Mouse (Mus musculus) left cerebral cortex, adult 8-10 months (tissue): ENCODE data around the gene Camk2d. TPM values are rescaled to one million over a fixed set of nuclear protein-coding genes. Genes with fewer than 3 reads are reported as not detected.

Source experiments
- DNase-seq, 2 experiments: peaks; one replicate each; pipeline ENCODE4 v3.0.0; 2022; ENCODE audit warnings: low spot score in 2 of 2
- total RNA-seq, 4 experiments: library from RNA; stranded (reverse); gene quantifications; 2 replicates each; pipeline ENCODE4 v1.2.4; 2022

Gene Camk2d
- total RNA-seq, 4 experiments from 2014 or later, result 126 to 159 (median 137) TPM

DNA sequence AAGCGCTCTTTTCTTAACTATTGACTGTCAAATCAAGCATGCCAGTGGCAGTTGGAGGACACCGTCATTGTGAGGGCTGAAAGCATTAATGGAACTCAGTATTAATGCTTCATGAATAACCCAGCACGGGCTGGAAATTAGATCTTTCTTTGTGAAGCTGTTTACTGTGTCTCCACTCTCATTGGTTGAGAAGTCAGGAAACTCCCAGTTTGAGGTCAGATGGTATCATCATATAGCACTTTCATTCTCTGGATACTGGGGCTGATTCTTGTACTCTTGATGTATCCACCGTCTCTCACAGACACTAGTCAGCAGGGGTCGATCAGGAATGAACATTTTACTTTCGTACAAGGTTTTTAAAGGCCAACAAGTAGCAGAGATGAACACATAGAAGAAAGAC, 54.6 kb downstream of the Camk2d start:
- no peak for DNase-seq

GRCm38 (mm10) chr3:126652361-126652760, 56.3 kb downstream of the Camk2d start:
- DNase-seq, result no peak

DNA sequence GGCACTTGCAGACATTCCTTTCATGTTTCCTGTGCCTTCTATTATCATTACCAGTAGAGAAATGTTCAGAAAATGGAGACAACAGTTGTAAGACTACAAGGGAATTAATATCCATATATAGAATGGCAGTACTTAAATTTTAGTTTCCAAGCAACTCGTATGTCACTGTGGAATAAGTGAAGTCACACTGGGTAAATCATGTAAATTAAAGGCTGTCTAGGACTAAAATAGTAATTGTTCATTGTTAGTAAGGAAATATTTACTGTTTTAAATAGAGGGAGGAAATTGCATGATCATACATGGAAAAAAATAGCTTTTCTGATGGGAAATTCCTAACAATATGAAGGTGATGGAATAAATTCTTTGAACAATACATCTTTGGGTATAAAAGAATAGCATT, 57.0 kb downstream of the Camk2d start:
- no peak for DNase-seq

DNA sequence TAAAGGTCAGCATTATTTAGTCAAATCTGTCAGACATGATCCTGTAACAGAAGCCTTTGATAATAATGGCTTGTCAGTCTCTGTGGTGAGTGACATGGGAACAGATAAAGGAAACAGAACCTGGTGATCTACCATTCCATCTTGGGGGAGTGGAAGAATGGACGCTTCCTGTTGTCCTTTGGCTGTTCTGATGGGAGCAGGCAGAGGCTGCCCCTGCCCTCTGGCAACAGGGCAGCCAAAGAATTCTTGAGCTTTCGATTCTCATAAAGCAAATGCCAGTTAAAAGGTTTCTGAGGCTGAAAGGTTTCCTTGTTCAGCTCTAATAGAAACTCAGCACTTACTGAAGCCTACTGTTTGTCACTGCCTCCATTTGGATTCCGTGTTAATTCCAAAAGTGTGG, 60.1 kb downstream of the Camk2d start:
- DNase-seq, result no peak

DNA sequence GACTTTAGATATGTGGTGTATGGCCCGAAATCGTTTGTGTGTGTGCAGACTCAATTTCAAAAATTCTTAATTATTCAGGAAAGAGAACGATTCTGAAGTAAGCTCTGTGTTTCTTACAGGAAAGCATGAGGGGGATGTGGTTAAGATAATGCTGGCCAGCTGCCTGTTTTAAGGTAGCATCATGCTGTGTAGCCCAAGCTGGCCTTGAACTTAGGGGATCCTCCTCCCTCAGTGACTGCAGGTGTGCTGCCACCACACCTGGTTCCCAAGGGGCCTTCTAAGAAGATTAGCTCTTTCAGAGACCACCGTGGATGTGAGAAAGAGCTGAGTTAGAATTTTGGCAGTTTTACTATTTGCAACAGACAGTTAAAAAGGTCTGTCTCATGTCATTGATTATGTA, 61.8 kb downstream of the Camk2d start:
- DNase-seq, result no peak

- no peak for DNase-seq
Observed at GRCm38 (mm10) chr3:126658791-126659190, 62.7 kb downstream of the Camk2d start.

DNA sequence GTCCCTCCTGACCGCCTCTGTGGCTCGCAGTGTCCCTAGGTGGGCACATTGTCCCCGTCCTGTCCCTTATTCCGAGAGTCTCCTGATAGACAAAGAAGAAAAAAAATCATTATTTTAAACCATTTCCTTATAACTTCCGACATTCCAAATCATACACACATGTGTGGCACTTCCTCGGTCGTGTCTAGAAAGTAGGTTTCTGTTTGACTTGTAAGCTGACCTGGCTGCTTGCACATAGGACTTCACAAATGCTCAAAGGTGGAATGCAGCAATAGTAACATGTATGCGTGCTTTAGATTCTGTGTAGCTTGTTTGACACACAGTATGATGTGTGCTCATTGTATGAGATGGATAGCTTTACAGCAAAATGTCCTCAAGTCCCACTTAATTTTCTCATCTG, 63.1 kb downstream of the Camk2d start:
- no peak for DNase-seq

DNA sequence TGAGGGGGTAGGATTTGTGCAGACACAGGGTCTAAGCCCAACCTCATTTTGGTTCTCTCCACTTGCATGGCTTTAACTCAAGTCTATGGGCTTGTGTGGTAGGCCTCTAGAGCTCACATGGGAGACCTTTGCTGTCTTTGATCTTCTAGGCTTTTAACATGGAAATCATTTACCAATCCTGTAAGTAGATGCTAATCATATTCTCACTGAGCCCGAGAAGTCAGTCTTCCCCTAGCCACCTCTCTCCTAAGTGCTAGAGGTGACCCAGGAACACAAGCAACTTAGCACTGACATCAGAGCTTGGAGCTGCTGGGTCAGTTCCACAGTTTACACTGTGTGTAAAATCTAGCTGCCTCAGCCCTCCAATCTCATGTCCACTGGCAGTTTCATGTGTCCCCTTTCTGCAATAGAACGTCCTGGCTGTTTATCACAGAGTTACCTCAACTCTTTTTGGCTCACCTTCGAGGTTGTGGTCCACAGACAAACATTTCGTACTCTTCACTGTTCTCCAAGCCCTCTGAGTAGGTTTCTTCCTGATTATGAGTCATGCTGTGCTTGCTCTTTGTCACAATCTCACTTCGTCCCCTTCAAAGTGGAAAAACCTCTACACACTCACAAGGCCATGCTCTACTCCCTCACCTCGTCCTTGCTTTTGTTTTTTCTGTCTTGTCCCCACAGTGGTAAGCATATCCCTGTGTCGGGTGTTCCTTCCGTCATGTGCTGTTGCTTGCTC, 63.9 kb downstream of the Camk2d start:
- no peak for DNase-seq

DNA sequence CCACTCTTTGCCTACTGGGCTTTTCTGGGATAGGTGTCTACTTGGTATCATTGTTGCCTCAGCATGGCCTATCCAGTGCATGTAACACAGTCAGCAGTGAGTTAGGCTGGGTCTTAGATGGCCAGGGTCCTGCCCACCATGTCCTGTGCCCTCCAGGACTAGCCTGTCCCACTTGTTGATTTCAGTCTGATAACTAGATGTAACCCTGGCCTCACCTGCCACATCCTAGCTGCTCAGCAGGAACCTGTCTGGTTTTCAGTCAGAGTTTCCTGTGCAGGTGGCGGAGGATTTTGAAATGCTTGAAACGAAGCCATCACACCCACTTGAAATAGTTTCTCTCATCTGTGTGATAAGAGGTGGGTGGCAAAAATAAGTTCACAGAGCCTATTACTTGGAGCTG, 64.5 kb downstream of the Camk2d start:
- no peak for DNase-seq

GRCm38 (mm10) chr3:126660986-126661385, 64.9 kb downstream of the Camk2d start:
- no peak for DNase-seq

GRCm38 (mm10) chr3:126661920-126662319, 65.8 kb downstream of the Camk2d start:
- no peak for DNase-seq

DNA sequence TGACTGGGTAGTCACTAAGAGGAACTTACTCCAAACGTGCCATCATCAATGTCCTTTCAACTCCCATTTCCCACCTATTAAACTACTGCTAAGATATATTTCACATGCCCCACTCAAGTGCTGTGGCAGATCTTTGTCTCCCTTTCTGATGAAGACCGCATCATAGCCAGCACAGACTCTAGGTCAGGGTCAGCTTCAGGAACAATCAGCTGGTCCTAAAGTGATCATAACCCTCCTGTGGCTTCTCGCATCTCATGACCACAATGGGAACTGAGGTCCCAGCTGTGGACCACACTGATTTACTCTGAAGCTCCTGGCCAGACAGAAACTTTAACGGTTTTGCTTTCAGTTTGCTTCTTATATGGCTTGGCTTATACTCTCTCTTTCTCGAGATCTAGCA, 67.3 kb downstream of the Camk2d start:
- no peak for DNase-seq

GRCm38 (mm10) chr3:126665866-126666265, 69.8 kb downstream of the Camk2d start:
- no peak for DNase-seq

- no peak for DNase-seq
Observed at GRCm38 (mm10) chr3:126667019-126667418, 70.9 kb downstream of the Camk2d start.

GRCm38 (mm10) chr3:126667451-126667850, 71.3 kb downstream of the Camk2d start:
- DNase-seq, result peak in 1 of 2 experiments; percentile 47

DNA sequence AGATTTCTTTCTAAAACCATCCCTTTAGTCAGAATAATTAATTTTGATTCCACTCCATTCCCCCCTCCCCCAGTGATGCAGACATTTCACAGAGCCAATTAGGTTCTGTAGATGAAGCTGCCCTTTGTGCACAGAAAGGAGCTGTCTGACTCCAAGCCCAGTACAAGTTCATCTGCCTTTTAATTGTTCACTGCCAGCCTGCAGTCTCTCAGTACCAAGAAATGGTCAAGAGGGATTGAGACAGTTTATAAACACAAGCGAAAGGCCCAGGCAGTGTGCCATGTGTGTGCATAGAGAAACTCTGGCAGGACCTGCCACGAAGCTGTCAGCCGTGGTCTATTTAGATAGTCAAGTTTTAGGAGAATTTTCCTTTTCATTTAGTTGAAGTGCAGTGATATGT, 72.0 kb downstream of the Camk2d start:
- no peak for DNase-seq

DNA sequence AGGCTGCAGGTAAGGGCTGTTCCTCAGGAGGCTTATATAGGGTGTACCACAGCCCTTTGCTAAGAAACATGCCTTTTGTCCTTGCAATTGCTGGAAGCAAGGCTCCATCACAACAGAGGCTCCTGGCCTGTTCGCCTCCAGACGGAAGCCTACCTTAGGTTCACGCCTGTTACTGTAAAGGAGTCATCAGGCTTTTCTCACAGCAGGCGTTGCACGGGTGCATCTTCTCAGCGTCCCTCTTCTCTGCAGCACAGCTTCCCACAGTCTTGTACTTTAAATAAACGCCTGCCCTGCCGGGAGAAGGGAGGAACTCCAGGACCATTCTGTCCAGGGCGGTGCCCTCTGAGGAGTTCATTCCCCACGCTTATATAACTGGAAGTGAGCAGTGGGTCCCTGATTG, 72.6 kb downstream of the Camk2d start:
- DNase-seq, result no peak

- DNase-seq, result no peak
Observed at GRCm38 (mm10) chr3:126670413-126670812, 74.3 kb downstream of the Camk2d start.

DNA sequence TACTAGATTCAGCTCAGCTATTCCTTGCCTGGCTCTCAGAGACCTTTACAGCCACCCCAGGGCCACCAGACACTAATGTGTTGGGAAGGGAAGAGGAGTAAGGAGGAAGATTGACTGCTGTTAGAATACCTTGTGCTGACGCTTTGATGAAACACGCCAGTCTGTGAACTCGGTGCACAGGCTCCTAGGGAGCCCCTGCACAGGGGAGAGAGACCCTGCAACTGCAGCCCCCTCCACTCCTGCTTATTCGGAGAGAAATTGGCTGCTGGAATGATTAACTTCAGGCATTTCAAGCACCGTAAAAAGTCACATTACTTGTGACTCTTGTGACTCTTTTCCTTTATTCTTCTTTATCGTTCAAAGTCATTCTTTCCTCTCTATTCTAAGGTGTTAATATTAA, 75.2 kb downstream of the Camk2d start:
- DNase-seq, result no peak

DNA sequence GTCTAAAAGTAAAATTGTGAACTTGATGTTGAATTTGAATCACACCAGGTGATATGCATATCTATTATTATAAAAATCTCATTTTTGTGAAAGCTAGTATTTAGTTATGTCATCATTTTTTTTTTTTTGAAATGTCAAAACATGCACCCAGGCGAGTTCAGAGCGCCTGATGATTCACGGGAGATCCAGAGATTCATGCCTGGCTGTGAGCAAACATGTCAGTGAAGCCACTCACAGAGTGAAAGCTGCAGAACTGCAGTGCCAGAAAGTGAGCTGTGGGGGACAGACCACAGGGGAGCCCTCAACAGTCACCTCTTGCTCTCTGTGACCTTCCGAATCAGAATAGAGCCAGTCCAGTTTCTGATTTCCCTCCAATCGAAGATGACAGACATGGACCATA, 84.9 kb downstream of the Camk2d start:
- no peak for DNase-seq

GRCm38 (mm10) chr3:126681996-126682395, 85.9 kb downstream of the Camk2d start:
- DNase-seq, result no peak

DNA sequence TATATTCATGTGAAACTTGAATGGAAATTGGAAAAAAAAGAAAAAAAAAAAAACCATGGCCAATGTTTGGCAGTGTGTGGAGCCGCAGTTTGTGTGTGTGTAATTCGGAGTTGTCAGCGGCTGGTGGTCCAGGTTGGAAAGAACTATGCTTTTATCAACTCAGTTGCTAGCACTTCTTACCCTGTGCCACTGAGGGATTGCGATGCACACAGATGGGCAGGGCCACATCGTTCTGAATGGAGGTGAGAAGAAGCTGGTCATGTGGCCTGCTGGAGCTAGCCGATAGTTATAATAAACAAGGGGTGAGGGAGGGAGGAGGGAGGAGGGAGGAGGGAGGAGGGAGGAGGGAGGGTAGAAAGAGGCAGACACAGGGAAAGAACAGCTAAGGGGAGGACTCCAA, 89.3 kb downstream of the Camk2d start:
- DNase-seq, result no peak

- no peak for DNase-seq
Observed at GRCm38 (mm10) chr3:126687150-126687549, 91.0 kb downstream of the Camk2d start.

GRCm38 (mm10) chr3:126688516-126688915, 92.4 kb downstream of the Camk2d start:
- DNase-seq, result no peak
